Mouse (Mus musculus) erythroblast, adult 5-6 weeks (primary cell): ENCODE data around the gene Macrod2. TPM values are rescaled to one million over a fixed set of nuclear protein-coding genes. Genes with fewer than 3 reads are reported as not detected.

ENCODE experiments used
- ATAC-seq: replicated peaks from 2 replicates; pipeline ENCODE4 v1.8.0; 2016; ENCODE audit warnings: moderate number of reproducible peaks, mild to moderate bottlenecking, moderate TSS enrichment, inconsistent platforms; ENCODE audit not compliant: poor library complexity, low FRiP score, severe bottlenecking
- total RNA-seq, 2 experiments: library from RNA; stranded (forward) in 1 of 2; stranded (reverse) in 1 of 2; fragments of 150-400 nt in 1 of 2; fragments of 200-764, 138-1000 nt in 1 of 2; gene quantifications; 2 replicates each; pipeline versions ENCODE4 v1.2.3 to v1.2.4; 2015 to 2017; ENCODE audit warnings: low replicate concordance in 2 of 2

The Macrod2 gene
- total RNA-seq, 2 experiments from 2014 or later = 2.8 TPM; not detected in 1

DNA sequence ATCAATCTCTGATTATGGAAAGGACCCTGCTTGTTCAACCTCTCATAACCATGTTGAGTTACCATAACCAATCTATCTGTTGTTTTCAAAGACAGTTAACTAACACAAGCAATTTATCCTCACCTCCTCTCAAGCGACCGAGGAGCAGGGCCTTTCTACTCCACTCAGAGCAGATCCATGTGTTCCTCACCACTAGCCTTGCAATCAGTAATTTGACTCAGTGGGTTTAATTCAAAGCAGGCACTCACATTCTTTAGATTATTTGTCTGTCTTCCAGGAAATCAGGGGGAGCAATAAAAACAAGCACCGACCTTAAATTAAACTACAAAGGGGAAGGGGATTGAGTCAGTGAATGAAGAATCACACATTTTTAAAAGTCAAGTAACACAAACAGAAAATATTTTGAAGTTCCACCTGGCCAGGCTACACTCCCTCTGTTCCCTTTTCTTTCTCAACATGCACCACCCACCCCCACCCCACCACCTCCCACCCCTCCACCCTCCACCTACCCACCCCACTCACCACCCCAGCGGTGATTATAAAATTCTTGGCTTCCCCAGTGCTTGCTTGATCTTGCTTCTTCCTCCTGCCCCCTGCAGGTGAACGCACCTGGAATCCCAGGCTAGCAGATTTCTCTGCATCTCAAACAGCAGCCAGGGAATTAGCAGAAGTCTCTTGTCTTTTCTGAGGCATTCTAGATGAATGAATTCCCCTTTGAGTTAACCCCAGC, 839.8 kb downstream of the Macrod2 start:
- no peak for ATAC-seq

DNA sequence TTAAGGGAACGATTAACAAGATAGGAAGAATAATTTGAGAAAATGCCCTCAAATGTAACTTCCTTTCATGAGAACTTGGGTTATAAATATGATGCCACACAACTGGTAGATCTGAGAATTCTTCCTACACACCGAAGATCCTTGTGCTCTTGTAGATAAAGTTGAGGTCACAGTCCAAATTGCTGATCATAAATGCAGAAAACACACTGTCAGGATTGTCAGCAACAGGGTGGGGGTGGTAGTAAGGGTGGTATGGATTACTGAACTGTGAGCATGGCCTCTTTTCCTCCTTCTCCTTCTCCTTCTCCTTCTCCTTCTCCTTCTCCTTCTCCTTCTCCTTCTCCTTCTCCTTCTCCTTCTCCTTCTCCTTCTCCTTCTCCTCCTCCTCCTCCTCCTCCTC, 852.6 kb downstream of the Macrod2 start:
- no peak for ATAC-seq

DNA sequence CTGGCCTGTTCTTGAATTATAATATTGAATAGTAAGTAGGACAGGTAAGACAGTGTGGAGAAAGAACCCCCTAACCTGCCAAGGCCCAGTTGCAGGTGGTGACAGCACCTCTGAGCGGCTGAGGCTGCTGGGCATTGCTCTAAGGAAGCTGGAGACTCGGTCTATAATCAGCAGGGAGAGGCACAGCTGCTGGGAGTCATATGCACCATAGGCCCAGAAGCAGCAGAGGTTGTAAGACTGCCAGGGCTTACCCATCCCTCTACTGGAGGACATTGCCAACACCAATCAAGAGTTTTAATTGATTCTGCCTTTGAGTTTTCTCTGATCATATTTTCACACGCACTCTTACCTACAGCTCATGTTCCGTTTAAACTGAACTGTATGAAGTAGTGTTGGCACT, 869.5 kb downstream of the Macrod2 start:
- ATAC-seq = no peak

DNA sequence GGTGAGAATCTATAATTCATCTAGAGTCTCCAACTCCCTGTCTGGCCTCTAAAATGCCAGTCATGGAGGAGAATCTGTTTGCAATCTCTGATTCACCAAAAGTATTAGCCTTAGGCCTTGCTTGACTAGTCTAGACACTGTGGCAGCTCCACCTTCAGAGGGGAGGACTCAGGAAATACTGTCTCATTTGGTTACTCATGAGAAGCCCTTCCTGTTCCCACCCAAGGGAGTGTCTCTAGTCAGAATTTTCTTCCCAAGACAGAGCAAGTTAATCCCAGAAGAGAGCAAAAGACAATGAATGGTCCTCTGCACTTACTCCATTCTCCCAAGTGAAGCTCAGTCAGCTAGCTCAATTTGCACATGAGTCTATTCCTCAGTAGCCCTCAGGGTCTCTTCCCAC, 871.5 kb downstream of the Macrod2 start:
- no peak for ATAC-seq

DNA sequence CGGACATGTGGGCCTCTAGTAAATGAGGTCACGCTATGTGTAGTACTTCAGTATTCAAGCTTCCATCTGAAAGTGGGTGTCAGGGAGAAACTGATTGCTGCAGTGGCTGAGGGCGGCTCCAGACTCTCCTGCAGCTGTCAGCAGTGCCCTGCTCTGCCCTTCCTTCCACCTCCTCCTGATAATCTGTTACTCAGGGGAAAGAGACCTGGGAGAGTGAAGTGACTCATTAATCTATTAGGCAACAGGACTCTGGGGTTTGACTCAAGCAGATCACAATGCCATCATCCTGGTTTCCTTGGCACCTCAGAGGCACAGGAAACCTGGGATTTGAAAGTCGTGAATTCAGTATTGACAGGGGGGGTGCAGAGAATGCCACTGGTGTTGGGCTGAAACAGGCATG, 876.4 kb downstream of the Macrod2 start:
- ATAC-seq = no peak

DNA sequence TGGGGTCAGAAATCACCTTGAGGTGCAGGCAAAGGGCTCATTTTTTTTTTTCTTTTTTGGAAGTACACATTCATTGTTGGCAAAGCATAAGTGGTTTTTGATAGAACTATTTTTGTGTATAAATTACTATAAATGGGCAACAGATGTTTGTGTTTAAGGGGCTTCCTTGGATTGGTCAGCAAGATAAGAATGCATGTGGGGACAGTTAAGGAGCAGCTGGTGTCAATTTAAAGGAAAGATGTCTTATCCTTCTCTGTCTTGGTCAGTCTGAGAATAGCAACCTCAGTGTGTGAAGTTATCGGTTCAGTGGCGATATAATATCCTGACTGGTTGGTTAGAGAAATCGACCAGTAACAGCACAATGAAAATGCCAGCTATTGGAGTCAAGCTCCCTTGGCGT, 877.9 kb downstream of the Macrod2 start:
- no peak for ATAC-seq

DNA sequence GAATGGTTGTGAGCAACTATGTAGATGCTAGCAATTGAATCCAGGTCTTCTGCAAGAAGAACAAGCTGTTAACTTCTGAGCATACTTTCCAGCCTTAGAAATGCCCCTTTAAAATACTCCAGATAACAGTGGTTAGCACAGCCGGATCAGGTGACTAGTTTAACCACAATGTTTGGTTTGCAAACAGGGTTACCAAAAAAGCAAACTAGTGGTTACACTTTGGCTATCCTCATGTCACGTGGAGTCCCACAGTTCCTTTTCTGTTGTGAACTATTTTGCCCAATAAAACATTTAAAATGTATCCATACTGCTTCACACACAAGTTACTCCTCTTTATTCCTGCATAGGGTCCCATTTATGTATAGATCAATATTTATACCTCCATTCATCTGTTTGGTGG, 879.2 kb downstream of the Macrod2 start:
- no peak for ATAC-seq

DNA sequence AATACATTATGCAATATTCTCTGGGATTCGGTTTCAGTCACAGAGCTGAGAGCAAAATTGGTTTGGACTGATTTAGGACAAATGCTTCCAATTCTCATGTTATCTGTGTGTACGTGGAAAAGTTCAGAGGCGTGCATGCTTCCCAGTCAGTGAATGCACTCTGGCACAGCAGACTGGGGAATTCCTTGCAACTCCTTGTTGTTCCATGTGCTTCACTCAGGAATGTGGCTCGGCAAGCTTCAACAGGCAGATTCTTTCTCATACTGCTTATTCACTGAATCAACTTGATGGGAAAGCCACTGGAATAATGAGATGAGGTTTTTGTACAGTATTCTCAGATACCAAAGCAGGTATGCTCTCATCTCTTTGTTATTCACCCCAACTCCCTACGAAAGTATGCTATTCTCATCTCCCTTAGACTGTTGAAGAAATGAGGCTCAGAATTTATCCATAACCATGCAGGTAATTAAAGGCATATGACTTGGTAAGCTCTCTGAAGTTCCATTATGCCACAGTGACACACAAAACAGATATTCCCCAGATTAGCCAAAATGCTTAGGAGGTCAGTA, 884.1 kb downstream of the Macrod2 start:
- no peak for ATAC-seq

DNA sequence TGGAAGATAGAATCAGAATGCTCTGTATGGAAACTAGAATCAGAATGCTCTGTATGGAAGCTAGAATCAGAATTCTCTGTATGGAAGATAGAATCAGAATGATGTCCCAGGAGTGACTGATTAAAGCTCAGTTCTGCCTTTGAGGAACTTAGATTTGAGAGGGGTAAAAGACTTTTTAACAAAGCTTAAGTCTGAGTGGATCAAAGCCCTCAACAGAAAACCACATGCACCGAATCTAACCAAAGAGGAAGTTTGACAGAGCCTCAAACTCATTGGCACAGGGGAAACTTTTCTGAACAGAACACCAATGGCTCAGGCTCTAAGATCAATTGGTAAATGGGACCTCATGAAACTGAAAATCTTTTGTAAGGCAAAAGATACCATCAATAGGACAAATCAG, 885.7 kb downstream of the Macrod2 start:
- no peak for ATAC-seq

DNA sequence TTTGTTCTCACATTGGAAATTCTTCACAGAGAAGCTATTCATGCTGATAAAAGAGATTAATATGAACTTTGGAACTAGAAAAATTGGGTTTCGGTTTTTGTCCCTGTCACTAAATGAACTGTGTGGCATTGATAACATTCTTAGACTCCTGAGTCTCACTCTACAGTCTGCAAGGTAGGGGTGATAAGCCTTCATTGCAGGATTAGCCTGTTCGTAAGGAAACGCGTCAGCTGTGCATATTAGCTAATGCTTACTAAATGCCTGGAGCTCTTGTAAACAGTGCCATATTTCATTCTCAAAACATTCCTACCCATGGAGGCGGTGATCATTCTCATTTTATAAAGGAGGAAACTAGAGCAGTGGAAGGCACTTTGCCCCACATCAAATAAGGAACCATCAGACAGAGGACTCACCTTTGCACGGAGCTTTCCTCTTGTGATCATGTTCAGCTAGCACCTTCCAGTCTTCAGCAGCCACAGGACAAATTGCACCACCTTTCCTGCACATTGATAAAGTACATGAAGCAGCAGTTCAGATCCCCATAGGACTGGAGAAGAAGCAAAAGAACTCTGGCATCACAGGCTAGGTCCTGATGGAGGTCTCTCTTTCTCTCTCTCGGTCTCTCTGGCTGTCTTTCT, 891.1 kb downstream of the Macrod2 start:
- ATAC-seq = no peak

DNA sequence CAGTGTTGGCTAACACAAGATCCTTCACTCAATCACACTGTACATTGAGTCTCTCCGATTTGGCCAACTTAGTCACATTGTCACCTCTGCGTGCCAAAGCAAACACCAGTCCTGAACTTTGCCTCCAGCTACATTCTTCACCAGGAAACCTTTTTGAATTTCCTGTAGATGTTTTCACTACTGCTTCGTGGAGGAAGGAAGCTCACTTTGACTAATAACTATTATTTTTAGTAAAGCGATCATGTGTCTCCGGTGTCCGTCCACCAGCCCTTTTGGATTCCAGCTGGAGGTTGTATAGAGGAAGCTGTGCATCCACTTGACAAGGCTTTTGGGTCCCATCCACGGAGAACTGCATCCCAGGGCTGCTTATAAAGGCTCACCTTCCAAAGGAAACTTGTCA, 893.4 kb downstream of the Macrod2 start:
- ATAC-seq = no peak

DNA sequence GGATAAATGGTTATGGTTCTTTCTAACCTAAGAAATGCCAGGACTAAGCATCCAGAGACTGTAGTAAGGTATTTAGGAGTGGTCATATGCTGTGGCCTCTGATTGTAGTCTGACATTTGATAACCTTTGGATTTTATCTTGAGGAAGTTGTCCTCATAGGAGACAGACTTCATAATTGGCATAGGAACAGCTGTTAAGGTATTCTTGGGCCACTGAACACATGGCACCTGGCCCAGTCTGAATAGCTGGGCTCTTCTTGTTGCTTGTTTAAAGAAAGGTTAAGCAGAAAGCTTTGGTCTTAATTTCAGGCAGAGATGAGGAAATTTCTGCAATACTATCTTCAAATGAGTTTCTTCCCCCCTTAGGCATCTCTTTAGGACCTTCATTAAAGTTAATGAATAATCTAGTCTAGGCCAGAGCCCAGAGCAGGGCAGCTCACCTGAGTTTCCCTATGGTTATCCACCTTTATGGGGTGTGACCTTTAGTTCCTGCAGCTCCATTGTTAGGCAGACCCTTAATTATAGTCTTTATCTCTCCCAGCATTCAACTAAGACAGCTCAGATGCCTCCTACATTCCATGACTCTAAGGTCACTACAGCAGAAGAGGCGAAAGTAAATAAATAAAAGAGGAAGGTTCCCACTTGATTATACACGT, 894.1 kb downstream of the Macrod2 start:
- ATAC-seq = no peak

DNA sequence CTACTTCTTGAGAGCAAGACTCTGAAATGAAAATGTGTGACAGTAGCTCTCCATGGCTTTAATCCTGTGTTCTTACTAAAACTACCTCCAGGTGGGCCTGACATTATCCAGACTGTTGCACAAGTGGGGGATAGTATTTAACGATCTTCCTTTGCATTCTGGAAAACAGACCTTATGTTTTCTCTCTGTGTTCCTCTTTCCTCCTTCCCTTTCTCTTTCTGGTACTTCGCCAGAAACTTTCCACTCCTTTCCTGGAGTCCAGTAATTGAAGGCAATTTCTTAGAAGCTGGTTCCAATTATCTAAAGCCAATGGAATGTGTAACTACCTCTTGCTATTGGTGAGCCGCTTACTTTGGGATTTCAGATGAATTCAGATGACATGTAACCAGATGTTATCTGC, 897.7 kb downstream of the Macrod2 start:
- no peak for ATAC-seq

DNA sequence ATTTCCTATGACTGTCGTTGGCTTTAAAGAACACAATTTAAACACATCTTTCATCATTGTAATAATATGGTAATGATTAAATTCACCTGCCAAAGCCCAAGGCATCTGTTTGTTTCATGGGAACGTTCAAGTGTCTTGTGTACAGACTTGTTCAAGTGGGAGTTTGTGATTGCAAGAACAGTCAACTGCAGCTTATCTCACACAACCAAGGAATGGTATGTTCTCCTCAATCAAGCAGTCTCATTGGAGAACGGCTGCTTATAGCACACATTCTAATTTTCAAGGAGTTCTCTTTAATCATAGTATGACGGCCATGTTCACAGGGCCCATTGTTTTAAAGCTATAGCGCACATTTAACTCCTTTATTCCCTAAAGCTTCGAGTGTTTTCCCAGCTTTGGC, 904.1 kb downstream of the Macrod2 start:
- ATAC-seq = no peak

DNA sequence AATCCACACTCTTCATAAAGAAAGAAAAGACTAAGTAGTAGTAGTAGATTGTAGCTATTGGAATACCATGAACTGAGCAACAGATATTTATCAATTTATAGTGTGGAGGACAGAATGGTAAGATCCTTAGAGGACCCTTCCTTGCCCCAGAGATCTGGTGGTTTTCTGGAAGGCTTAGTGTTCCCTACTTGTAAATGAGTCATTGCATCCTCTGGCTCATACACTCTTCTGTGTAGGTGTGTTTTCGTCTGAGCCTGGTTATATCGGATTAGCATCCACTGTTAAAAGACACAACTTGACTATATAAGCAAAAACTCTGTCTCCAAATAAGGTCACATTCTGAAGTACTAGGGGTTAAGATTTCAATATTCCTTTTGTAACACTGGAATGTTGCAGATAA, 905.9 kb downstream of the Macrod2 start:
- ATAC-seq = no peak

DNA sequence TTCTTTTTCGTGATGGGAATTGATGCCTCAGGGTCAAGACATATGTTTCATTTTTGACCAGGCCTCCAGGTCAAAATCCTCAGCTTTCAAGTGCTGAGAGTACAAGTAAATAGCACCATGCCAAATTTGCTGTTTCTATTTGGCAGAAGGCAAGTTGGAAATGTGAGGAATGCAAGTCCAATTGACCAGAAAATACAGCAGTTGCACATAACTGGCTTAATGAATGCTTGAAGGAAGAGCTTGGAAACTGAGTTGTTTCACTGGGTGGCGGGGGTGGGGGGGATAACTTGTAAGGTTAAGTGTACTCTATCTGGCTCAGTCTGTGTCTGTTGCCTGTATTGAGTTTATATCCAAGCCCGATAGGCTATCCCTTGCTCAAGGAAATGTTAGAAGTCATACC, 913.3 kb downstream of the Macrod2 start:
- no peak for ATAC-seq

DNA sequence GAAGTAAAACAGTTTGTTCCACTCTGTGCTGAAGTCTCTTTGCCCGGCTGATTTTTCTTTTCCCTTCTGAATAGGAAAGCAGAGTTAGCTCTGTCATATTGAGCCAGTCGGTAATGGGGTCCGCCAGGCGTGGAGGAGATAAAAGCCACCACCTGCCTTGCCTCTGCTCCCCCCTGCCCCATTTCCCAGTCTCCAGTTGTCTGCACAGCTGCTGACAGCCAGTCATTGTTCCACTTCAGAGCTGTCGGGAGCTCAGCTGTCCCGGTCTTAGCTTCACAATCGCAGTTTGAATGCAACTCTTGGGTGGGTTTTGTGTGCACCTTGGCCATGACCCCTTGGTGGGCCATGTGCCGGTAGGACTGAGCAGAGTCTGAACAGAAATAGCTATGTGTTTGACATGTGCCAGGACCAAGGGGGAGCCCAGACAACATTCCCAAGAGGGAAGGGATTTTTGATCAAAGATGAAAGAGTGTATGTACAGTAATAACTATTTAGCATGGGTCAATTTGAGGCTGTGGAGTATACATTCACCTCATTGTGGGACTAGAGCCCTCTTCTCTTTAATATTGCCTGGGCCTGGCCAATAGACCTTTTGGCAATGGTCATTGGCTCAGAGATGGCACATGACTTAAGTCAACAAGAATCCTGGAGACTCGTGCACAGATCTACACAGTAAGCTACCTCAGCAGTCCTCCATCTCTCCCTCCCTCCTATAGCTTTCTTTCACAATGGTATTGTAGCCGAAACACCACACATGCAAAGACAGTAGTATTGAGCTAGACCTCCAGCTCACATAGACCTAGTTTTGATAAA, 917.2 kb downstream of the Macrod2 start:
- no peak for ATAC-seq

DNA sequence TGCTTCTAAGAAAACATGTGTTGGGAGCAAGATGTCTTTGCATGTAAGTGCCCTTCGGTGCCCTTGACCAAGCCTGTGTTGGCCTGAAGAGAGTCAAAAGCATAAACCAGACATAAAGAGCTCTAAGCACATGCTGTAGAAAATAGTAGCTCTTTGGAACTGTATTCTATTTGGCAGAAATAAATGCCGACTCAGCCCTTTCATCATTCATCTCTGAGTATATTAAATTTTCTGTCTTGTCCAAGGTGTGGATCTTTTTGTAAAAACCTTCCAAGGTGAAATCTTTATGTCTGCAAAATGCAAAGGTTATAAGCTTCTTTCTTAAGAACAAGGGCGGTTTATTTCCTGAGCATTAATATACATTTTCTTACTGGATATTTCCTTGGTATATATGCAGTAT, 920.2 kb downstream of the Macrod2 start:
- no peak for ATAC-seq

DNA sequence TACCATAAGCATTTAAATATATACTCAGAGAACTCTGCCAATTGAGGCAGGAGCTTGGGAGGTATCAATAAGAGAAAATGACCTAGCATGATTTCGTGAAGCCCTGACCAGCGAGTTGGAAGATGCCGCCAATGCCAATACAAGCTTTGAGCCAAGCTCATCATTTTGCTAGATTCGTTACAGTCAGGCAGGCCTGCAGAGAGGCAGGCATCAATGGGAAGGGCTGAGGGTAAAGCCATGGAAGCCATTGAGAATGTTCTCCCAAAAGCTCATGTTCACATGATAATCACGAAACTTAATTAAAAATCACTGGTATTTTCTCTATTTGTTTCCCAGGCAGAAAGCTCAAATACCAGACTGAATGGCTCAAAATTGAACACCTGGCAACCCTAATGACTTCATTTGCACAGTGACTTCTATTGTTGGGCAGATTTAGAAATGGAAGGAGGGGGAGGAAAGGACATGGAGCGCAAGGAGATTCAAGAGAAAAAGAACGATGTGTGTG, 928.9 kb downstream of the Macrod2 start:
- ATAC-seq = no peak

DNA sequence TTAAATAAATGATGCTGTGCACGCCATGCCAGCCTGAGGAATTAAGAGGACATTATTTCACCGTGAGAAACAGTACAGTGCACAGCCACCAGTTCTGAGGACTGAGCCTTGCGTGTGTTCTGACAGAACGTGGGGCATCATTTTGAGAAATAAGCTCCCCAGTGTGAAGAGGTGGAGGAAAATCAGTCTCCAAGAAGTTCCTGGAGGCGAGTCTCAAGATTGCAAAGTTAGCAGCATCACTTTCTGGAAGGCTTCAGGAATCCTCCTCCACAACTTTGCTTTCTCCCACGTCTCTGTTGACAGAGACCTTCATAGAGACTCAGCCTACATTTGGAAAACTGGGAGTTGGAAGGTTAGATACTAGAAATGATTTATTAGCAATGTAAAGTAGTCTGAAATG, 932.2 kb downstream of the Macrod2 start:
- no peak for ATAC-seq
